26 mouse cellular contexts compared by ENCODE assay signal in genomic region chr2:115472393-115472792, GRCm38 (mm10).
DNase-seq lines count a peak whose midpoint lies in the region; TF ChIP-seq lines count a peak whose summit lies in the region.
"Had no signal": no experiment of that assay in that cellular context is flagged by ENCODE, and none has a peak within 500 bp of the region (broad histone marks: within the 10 kb centered on the region; RNA-seq: fewer than 3 reads in every experiment).

No protein-coding gene starts in this region.

- peak; percentile 11 for DNase-seq in lung, postnatal 10 days
- DNase-seq in lung, postnatal 4 days = no peak
- peak; percentile 36 for DNase-seq in NIH3T3 (ENCODE audit: low read depth)
- peak; percentile 22 for DNase-seq in fibroblast of lung, adult 2 months (ENCODE audit: low read depth)
- no peak for DNase-seq in left cerebral cortex, adult 2 months (ENCODE audit: extremely low spot score in 1 of 2, low spot score in 2 of 2)
- DNase-seq in thymus, postnatal 10 days (ENCODE audit: low spot score in 2 of 2) = no peak
- DNase-seq: adrenal gland, postnatal 10 days; adrenal gland, postnatal 36 days; cerebellum, adult 2 months; cerebellum, adult 9-11 months; cerebellum, postnatal 25 days; embryo, embryonic 11 days; gastrocnemius, postnatal 10 days; gastrocnemius, postnatal 36 days; heart, adult 2 months; heart, postnatal 14 days; heart, postnatal 4 days had no signal

- intact Hi-C loops in left cerebral cortex, adult 2 months (cut with DNase I) = no loop called here

- no peak for TF ChIP-seq CTCF in left cerebral cortex, adult 2 months (IDR thresholded peaks at IDR 0.05)

- no peak overlapping the region for H3K27ac ChIP-seq in left cerebral cortex, adult 2 months
- H3K27ac ChIP-seq: embryonic facial prominence, embryonic 10.5 days; embryonic facial prominence, embryonic 13.5 days; forebrain, embryonic 10.5 days; forebrain, embryonic 13.5 days; heart, adult 2 months; heart, embryonic 10.5 days; heart, embryonic 13.5 days; hindbrain, embryonic 14.5 days; hindbrain, postnatal 0 days had no signal

- H3K4me3 ChIP-seq in left cerebral cortex, adult 2 months = no peak overlapping the region
- H3K4me3 ChIP-seq: embryonic facial prominence, embryonic 10.5 days; embryonic facial prominence, embryonic 13.5 days; erythroblast, embryonic 14.5 days; forebrain, embryonic 10.5 days; forebrain, embryonic 13.5 days; heart, adult 2 months; heart, embryonic 10.5 days; heart, embryonic 13.5 days had no signal

Comparison
In these comparisons a context has a peak if more than half of its experiments do, and no peak if none do; other contexts are left out.
1. DNase-seq: peak in lung, postnatal 10 days (single experiment), NIH3T3 (single experiment) and fibroblast of lung, adult 2 months (single experiment); none in lung, postnatal 4 days (0 of 2), left cerebral cortex, adult 2 months (0 of 2) and thymus, postnatal 10 days (0 of 2).